Mouse (Mus musculus): ENCODE measurements around the gene Cyp1b1.

Gene Cyp1b1

GRCm38 (mm10) chr17:79726613-79727012 lies 11.8 kb upstream of the Cyp1b1 start:
- POLR2A ChIA-PET: no interaction called here
- CTCF ChIA-PET: no interaction called here

GRCm38 (mm10) chr17:79720681-79721080 lies 5.8 kb upstream of the Cyp1b1 start:
- POLR2A ChIA-PET: interaction anchor here in 1 of 4 experiments (1.5 kb wide), 1 partner anchor 26 kb away, joined by 5 read pairs; no protein-coding TSS in a partner anchor
- CTCF ChIA-PET: no interaction called here

- CTCF ChIA-PET: interaction anchor here (0.5 to 2.8 kb wide), 25 partner anchors 13 to 333 kb away, joined by 3 to 13 read pairs (median 5); no protein-coding TSS in a partner anchor
- POLR2A ChIA-PET: interaction anchor here in 3 of 4 experiments (0.9 to 1.9 kb wide), 9 partner anchors 29 to 539 kb away, joined by 3 to 5 read pairs (median 3); partner anchors contain the start of gene Gemin6 (in 1 of the 3)
Measured at GRCm38 (mm10) chr17:79715649-79716143, 835 bp upstream of the Cyp1b1 start.

GRCm38 (mm10) chr17:79714368-79714895 lies 429 bp downstream of the Cyp1b1 start:
- CTCF ChIA-PET: interaction anchor here (0.5 to 2.8 kb wide), 10 partner anchors 12 to 297 kb away, joined by 3 to 12 read pairs (median 6); no protein-coding TSS in a partner anchor
- POLR2A ChIA-PET: interaction anchor here in 3 of 4 experiments (0.6 to 1.9 kb wide), 5 partner anchors 9 to 540 kb away, joined by 3 to 8 read pairs (median 5); partner anchors contain the start of gene Atl2 (in 1 of the 3)

- ChIA-PET POLR2A (interaction anchor here in 1 of 4 experiments (0.6 kb wide), 1 partner anchor 494 kb away, joined by 4 read pairs; the partner anchor contains the start of genes Srsf7 and Ttc39d), CTCF (interaction anchor here in 2 of 4 experiments (0.5 to 2.8 kb wide), 2 partner anchors 22 to 85 kb away, joined by 3 to 9 read pairs; no protein-coding TSS in a partner anchor)
Measured at GRCm38 (mm10) chr17:79713643-79714367, 1.1 kb downstream of the Cyp1b1 start.

- CTCF ChIA-PET: no interaction called here
- POLR2A ChIA-PET: interaction anchor here in 1 of 4 experiments (0.6 kb wide), 1 partner anchor 494 kb away, joined by 4 read pairs; the partner anchor contains the start of genes Srsf7 and Ttc39d
Measured at GRCm38 (mm10) chr17:79713276-79713642, 1.6 kb downstream of the Cyp1b1 start.

GRCm38 (mm10) chr17:79712536-79712935 lies 2.3 kb downstream of the Cyp1b1 start:
- ChIA-PET CTCF (no interaction called here), POLR2A (no interaction called here)

GRCm38 (mm10) chr17:79711944-79712343 lies 2.9 kb downstream of the Cyp1b1 start:
- CTCF ChIA-PET: no interaction called here
- POLR2A ChIA-PET: no interaction called here

- CTCF ChIA-PET: no interaction called here
- POLR2A ChIA-PET: no interaction called here
Measured at GRCm38 (mm10) chr17:79710246-79710842, 4.5 kb downstream of the Cyp1b1 start.

GRCm38 (mm10) chr17:79709718-79710117 lies 5.1 kb downstream of the Cyp1b1 start:
- CTCF ChIA-PET: interaction anchor here in 1 of 4 experiments (0.7 kb wide), 1 partner anchor 19 kb away, joined by 8 read pairs; no protein-coding TSS in a partner anchor
- POLR2A ChIA-PET: no interaction called here

- CTCF ChIA-PET: interaction anchor here in 1 of 4 experiments (1.3 kb wide), 1 partner anchor 47 kb away, joined by 4 read pairs; no protein-coding TSS in a partner anchor
- POLR2A ChIA-PET: no interaction called here
Measured at GRCm38 (mm10) chr17:79708168-79708567, 6.7 kb downstream of the Cyp1b1 start.

- ChIA-PET POLR2A (interaction anchor here in 1 of 4 experiments (0.6 kb wide), 1 partner anchor 9 kb away, joined by 7 read pairs; the partner anchor contains the start of gene Cyp1b1), CTCF (interaction anchor here in 1 of 4 experiments (0.6 kb wide), 1 partner anchor 850 kb away, joined by 4 read pairs; no protein-coding TSS in a partner anchor)
Measured at GRCm38 (mm10) chr17:79705671-79706455, 9.0 kb downstream of the Cyp1b1 start.

- ChIA-PET CTCF (no interaction called here), POLR2A (no interaction called here)
Measured at GRCm38 (mm10) chr17:79700871-79701270, 14.0 kb downstream of the Cyp1b1 start.

- ChIA-PET POLR2A (interaction anchor here in 3 of 4 experiments (0.6 to 0.7 kb wide), 3 partner anchors 38 to 456 kb away, joined by 3 to 6 read pairs (median 3); no protein-coding TSS in a partner anchor), CTCF (interaction anchor here in 2 of 4 experiments (0.9 to 1.8 kb wide), 7 partner anchors 16 to 142 kb away, joined by 3 to 7 read pairs (median 3); partner anchors contain the start of gene Cyp1b1 (in 2 of the 2))
Measured at GRCm38 (mm10) chr17:79699197-79699596, 15.7 kb downstream of the Cyp1b1 start.

GRCm38 (mm10) chr17:79695541-79695940 lies 19.3 kb downstream of the Cyp1b1 start:
- POLR2A ChIA-PET: interaction anchor here in 1 of 4 experiments (0.6 kb wide), 1 partner anchor 1342 kb away, joined by 3 read pairs; no protein-coding TSS in a partner anchor
- CTCF ChIA-PET: interaction anchor here in 1 of 4 experiments (0.9 kb wide), 1 partner anchor 34 kb away, joined by 3 read pairs; no protein-coding TSS in a partner anchor

GRCm38 (mm10) chr17:79695106-79695505 lies 19.8 kb downstream of the Cyp1b1 start:
- CTCF ChIA-PET: interaction anchor here in 1 of 4 experiments (0.9 kb wide), 1 partner anchor 34 kb away, joined by 3 read pairs; no protein-coding TSS in a partner anchor
- POLR2A ChIA-PET: no interaction called here

GRCm38 (mm10) chr17:79670837-79671236 lies 44.0 kb downstream of the Cyp1b1 start:
- ChIA-PET POLR2A (interaction anchor here in 1 of 4 experiments (0.6 to 0.7 kb wide), 2 partner anchors 15 to 33 kb away, joined by 3 to 5 read pairs; no protein-coding TSS in a partner anchor), CTCF (interaction anchor here in 1 of 4 experiments (0.8 kb wide), 1 partner anchor 45 kb away, joined by 3 read pairs; no protein-coding TSS in a partner anchor)

GRCm38 (mm10) chr17:79664106-79664417 lies 50.8 kb downstream of the Cyp1b1 start:
- POLR2A ChIA-PET: no interaction called here
- CTCF ChIA-PET: interaction anchor here in 1 of 4 experiments (0.6 kb wide), 1 partner anchor 275 kb away, joined by 3 read pairs; no protein-coding TSS in a partner anchor
